Mouse (Mus musculus) urinary bladder, postnatal 0 days (tissue): Measurements from ENCODE around the gene Nfkbiz. TPM values are rescaled to one million over a fixed set of nuclear protein-coding genes. Genes with fewer than 3 reads are reported as not detected.

Source experiments
- polyA plus RNA-seq: library from polyadenylated mRNA; unstranded; fragments of >200 nt; fragmentation: Nextera tagmentation; extraction: Ambion mirVana; gene quantifications from 2 replicates; pipeline ENCODE4 v1.2.1, GENCODE M21; 2015

Nfkbiz gene
- polyA plus RNA-seq = 2.6 and 4.2 TPM in 2 replicates

GRCm38 (mm10) chr16:55838510-55839474, at the start of gene Nfkbiz:
Nfkbiz (minus strand) TSS chr16:55838899.

Other genes with a start within 250 kb of the Nfkbiz start
- gene Nxpe3, start 56.4 kb upstream of the Nfkbiz start, polyA plus RNA-seq = 0.62 and 0.73 TPM in 2 replicates
- 1.8 and 2.8 TPM in 2 replicates for gene Cep97, start 96.0 kb upstream of the Nfkbiz start, polyA plus RNA-seq
- gene Rpl24, start 127.4 kb upstream of the Nfkbiz start, polyA plus RNA-seq = 741 and 781 TPM in 2 replicates
- 7.8 TPM in 2 replicates for gene Zbtb11, start 135.0 kb upstream of the Nfkbiz start, polyA plus RNA-seq
- gene Pcnp, start 190.8 kb upstream of the Nfkbiz start, polyA plus RNA-seq = 120 and 147 TPM in 2 replicates
- gene Trmt10c, start 198.9 kb upstream of the Nfkbiz start, polyA plus RNA-seq = 13.3 and 15.6 TPM in 2 replicates
- gene Senp7, start 209.4 kb upstream of the Nfkbiz start, polyA plus RNA-seq = 9.8 and 11.1 TPM in 2 replicates